Mouse (Mus musculus) inflammation-experienced regulatory T-cells (primary cell): ENCODE data around the gene Madd. TPM values are rescaled to one million over a fixed set of nuclear protein-coding genes. Genes with fewer than 3 reads are reported as not detected.

Experiments
- polyA plus RNA-seq, 2 experiments: library from polyadenylated mRNA; unstranded; fragments of 100-300 nt; shearing (Covaris generic); gene quantifications; one replicate each; pipeline ENCODE4 v1.2.1; 2017

Madd gene
- polyA plus RNA-seq, result 100 to 1,000 TPM; 117 to 151 TPM

DNA sequence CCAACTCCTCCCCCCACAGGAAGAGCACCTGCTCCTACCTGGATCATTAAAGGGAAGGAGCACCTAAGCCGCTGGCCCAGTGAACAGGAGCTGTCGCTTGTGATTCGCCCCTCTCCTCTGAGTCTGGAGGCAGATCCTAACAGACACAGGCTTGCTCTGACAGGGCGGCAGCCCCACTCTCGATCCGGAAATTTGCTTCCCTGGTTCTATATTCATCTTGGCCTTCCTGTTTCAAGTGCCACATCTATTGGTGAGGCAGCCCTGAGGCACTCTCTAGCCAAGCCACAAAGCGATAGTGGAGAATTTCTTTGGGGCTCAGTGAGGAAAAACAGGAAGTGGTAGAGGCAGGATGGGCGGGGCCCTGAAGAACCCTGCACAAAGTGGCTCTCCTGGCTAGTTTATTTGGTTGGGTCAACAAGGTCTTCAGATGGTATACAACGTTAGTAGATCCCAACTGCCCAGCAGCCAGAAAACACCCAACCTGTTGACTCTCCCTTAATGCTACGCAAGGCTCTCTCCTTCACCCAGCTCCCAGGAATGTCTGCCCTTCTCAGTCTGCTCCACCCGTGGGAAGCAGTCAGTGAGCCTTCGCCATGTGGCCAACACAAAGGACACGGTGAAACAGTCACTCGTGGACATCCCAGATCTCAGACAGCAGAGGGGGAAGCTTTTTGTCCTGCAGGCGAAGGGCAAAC lies at the start of gene Madd:
TSS of gene Madd (minus strand) at position 127 of the 695 bp plus-strand sequence.

DNA sequence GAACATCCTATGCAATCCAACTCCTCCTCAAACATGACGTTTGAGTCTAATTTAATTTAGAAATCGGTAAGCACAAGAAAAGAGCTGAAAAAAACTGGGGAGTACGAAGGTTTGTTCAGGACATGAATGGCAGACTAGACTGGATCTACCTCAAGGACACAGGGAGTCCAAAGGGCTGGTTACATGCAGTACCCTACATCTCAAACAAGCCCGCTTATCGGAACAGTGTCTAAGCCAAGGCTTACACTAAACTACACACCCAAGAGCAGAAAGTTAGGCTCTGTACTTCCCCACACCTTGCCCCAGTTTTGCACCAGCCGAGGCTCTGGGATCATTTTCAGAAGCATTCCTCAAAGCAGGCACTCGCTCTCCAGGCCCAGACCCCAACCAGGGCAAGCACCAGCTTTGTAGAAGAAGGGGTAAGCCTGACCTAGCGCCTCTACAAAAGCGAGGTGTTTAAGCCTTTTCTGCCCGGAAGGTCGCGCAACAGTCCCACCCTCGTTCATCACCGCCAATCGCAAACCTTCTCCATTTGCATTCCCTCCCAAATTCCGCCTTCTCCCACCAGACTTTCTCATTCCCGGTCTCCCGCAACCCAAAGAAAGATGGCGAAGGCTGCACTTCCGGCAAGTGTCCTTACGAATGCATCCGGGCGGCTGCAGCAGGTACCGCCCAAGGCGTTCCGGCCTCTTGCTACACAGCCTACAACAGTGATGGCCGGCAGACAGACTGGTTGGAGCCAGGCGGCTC lies 18.8 kb upstream of the Madd start, which contains the start of the genes Nr1h3 and Acp2:
TSS of gene Nr1h3 (minus strand) at position 613 of the 750 bp plus-strand sequence.
TSS of gene Acp2 (plus strand) at position 664 of the 750 bp plus-strand sequence.

DNA sequence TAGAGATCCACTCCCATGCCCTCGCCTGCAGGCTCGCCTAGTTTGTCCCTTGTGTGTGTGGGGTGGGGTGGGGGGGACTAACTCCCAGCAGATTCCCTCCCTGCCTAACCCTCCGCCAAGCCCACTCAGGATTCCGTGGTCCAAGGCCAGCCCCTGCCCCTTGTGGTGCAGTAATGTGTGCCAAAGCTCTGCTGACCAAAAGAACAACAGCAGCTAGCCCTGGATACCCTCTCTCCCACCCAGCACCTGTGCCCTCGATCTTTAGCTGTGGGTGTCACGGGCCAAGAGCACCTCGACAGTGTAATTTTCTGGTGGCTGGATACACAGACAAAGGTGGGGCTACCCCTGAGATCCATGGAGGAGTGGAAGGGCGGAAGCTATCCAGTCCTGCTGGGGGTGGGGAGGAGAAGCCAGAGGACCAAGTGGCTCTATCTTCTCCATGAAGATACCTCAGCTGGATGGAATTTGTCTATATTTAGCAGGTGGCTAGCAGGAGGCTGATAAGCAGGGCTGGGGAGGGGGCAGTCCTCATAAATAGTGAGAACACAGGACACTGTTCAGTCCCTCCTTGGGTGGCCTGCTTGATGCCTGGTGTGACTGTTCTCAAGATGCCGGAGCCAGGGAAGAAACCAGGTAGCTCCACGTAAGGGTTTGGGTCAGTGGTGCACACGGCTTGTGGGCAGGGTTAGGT lies 65.9 kb downstream of the Madd start, which contains the start of gene Mybpc3:
TSS of gene Mybpc3 (plus strand) at position 560 of the 691 bp plus-strand sequence.

Other genes with a start within 250 kb of the Madd start
- 100 to 1,000 TPM in 1 of 2 experiments, 10 to 100 TPM in 1; 92.0 to 111 TPM for gene Celf1, start 243.5 kb downstream of the Madd start, polyA plus RNA-seq
- 1 to 10 TPM; 1.2 to 9.4 TPM for gene Rapsn, start 148.2 kb downstream of the Madd start, polyA plus RNA-seq
- gene Psmc3, start 129.8 kb downstream of the Madd start, polyA plus RNA-seq, result 100 to 1,000 TPM; 257 to 287 TPM
- gene Slc39a13, start 113.4 kb downstream of the Madd start, polyA plus RNA-seq, result 10 to 100 TPM; 45.1 to 53.8 TPM
- 1 to 10 TPM in 1 of 2 experiments, under 1 TPM in 1; 0.53 to 5.9 TPM for gene Spi1, start 101.4 kb downstream of the Madd start, polyA plus RNA-seq
- gene Mybpc3, start 65.7 kb downstream of the Madd start, polyA plus RNA-seq, result under 1 TPM; 0.13 to 0.82 TPM
- gene Nr1h3, start 19.0 kb upstream of the Madd start, polyA plus RNA-seq, result 1 to 10 TPM in 1 of 2 experiments, under 1 TPM in 1; 0.27 to 2.1 TPM
- 10 to 100 TPM; 18.0 to 19.7 TPM for gene Acp2, start 19.0 kb upstream of the Madd start, polyA plus RNA-seq
- 10 to 100 TPM; 78.2 to 90.7 TPM for gene Ddb2, start 53.1 kb upstream of the Madd start, polyA plus RNA-seq
- gene Pacsin3, start 72.1 kb upstream of the Madd start, polyA plus RNA-seq, result 1 to 10 TPM; 1.4 to 1.9 TPM
- 100 to 1,000 TPM; 109 to 121 TPM for gene Arfgap2, start 81.1 kb upstream of the Madd start, polyA plus RNA-seq